Mouse (Mus musculus) thymus, adult 2 months (tissue): ENCODE measurements around the gene Osbpl10.

ENCODE experiments used
- CTCF ChIP-seq: fragments of 200-500 bp; IDR thresholded peaks from 2 replicates; pipeline ENCODE4 v1.5.1; 2012; ENCODE audit warnings: mild to moderate bottlenecking, control low read depth, low read length, moderate library complexity, borderline replicate concordance; ENCODE audit not compliant: control insufficient read depth, poor library complexity, insufficient read depth; ENCODE audit errors: extremely low read depth
- POLR2A ChIP-seq: fragments of 200-500 bp; IDR thresholded peaks from 2 replicates; pipeline ENCODE4 v1.6.1; 2012; ENCODE audit warnings: mild to moderate bottlenecking, low read length, control low read depth, moderate library complexity; ENCODE audit not compliant: control insufficient read depth, poor library complexity, insufficient read depth; ENCODE audit errors: extremely low read depth

DNA sequence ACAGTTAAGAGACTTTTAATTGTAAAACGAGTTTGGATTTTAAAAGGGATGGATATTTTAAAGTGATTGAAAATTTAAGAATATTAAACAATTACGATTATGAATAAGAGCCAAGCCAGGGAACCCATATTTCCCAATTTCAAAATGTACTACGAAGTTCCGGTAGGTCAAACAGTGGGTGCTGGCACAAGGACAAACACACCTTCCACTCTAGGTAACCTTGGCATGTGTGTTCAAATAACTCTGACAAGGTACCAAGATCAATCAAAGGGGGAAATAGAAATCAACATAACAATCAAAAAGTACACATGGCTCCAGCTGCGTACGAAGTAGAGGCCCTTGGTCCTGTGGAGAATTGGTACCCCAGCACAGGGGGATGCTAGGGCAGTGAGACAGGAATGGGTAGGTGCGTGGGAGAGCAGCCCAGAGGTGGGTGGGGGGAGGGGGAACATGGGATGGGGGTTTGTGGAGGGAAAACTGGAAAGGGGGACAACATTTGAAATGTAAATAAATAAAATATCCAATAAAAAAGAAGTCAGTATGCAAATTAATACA is 294.8 kb downstream of the Osbpl10 start:
- TF ChIP-seq CTCF: no peak
- TF ChIP-seq POLR2A: no peak
